In genomic region chr2:154735986-154736385, GRCm38 (mm10) we compare ENCODE assay signal across 27 mouse cellular contexts. TPM values are rescaled to one million over a fixed set of nuclear protein-coding genes. Genes with fewer than 3 reads are reported as not detected.
"Had no signal": no experiment of that assay in that cellular context is flagged by ENCODE, and none has a peak within 500 bp of the region (broad histone marks: within the 10 kb centered on the region; RNA-seq: fewer than 3 reads in every experiment).

No protein-coding gene starts in this region.

- DNase-seq: kidney, adult 2 months; kidney, postnatal 25 days; left cerebral cortex, postnatal 4 days; liver, embryonic 13.5 days; lung, adult 2 months; lung, postnatal 14 days; right cerebral cortex, adult 18-20 months; right cerebral cortex, postnatal 14 days; right cerebral cortex, postnatal 4 days; thymus, postnatal 25 days had no signal

- H3K36me3 ChIP-seq: liver, embryonic 13.5 days; midbrain, embryonic 12.5 days; midbrain, embryonic 15.5 days; neural tube, embryonic 12.5 days; neural tube, embryonic 15.5 days had no signal

- ATAC-seq: midbrain, embryonic 15.5 days had no signal

- H3K4me2 ChIP-seq: liver, embryonic 13.5 days; midbrain, embryonic 12.5 days; midbrain, embryonic 15.5 days; neural tube, embryonic 12.5 days; neural tube, embryonic 15.5 days had no signal

- H3K27ac ChIP-seq: kidney, postnatal 0 days; liver, embryonic 13.5 days; macrophage; midbrain, embryonic 12.5 days; midbrain, embryonic 15.5 days; neural tube, embryonic 12.5 days; neural tube, embryonic 15.5 days had no signal

- H3K4me3 ChIP-seq: liver, embryonic 13.5 days; midbrain, embryonic 12.5 days; midbrain, embryonic 15.5 days; neural tube, embryonic 12.5 days; neural tube, embryonic 15.5 days had no signal

- H3K9me3 ChIP-seq: liver, embryonic 13.5 days; midbrain, embryonic 12.5 days; midbrain, embryonic 15.5 days; neural tube, embryonic 12.5 days; neural tube, embryonic 15.5 days had no signal

- H3K9ac ChIP-seq: liver, embryonic 13.5 days; midbrain, embryonic 12.5 days; midbrain, embryonic 15.5 days; neural tube, embryonic 12.5 days; neural tube, embryonic 15.5 days had no signal

- H3K27me3 ChIP-seq: midbrain, embryonic 12.5 days; midbrain, embryonic 15.5 days; neural tube, embryonic 12.5 days; neural tube, embryonic 15.5 days had no signal

- H3K4me1 ChIP-seq: liver, embryonic 13.5 days; midbrain, embryonic 12.5 days; midbrain, embryonic 15.5 days had no signal

RNA-seq across cellular contexts. Expression of gene Gm14214, which starts 33.8 kb away (rescaled TPM):
- total RNA-seq: layer of hippocampus, postnatal 14 days; left cerebral cortex, adult 8-10 months; left cerebral cortex, postnatal 14 days; left cerebral cortex, postnatal 4 days; liver, adult 2 months; megakaryocyte, adult 5-6 weeks had no signal
- polyA plus RNA-seq: kidney, adult 2 months; kidney, embryonic 14.5 days; kidney, postnatal 0 days; limb, embryonic 14.5 days; liver, adult 2 months; liver, embryonic 13.5 days; liver, embryonic 16.5 days; lung, adult 2 months; lung, embryonic 16.5 days; macrophage; midbrain, embryonic 12.5 days; midbrain, embryonic 15.5 days; neural tube, embryonic 12.5 days; neural tube, embryonic 15.5 days; stomach, embryonic 14.5 days; thymus, postnatal 0 days had no signal

RNA-seq across cellular contexts. Expression of gene a, which starts 55.2 kb away (rescaled TPM):
- total RNA-seq: left cerebral cortex, adult 8-10 months; left cerebral cortex, postnatal 14 days; liver, adult 2 months; megakaryocyte, adult 5-6 weeks had no signal
- polyA plus RNA-seq: kidney, adult 2 months; kidney, embryonic 14.5 days; liver, adult 2 months; liver, embryonic 16.5 days; lung, adult 2 months; lung, embryonic 16.5 days; macrophage; neural tube, embryonic 12.5 days; stomach, embryonic 14.5 days had no signal
